Mouse (Mus musculus): ENCODE measurements around the gene Wbp1. TPM values are rescaled to one million over a fixed set of nuclear protein-coding genes. Genes with fewer than 3 reads are reported as not detected.
"Not testable (repeated sequence)": the region's sequence is repeated elsewhere in the genome, so short reads cannot be mapped to it uniquely, and the experiment has no call there.

Wbp1 gene
- polyA plus RNA-seq, 1 experiment from 2014 or later: 157 TPM

DNA sequence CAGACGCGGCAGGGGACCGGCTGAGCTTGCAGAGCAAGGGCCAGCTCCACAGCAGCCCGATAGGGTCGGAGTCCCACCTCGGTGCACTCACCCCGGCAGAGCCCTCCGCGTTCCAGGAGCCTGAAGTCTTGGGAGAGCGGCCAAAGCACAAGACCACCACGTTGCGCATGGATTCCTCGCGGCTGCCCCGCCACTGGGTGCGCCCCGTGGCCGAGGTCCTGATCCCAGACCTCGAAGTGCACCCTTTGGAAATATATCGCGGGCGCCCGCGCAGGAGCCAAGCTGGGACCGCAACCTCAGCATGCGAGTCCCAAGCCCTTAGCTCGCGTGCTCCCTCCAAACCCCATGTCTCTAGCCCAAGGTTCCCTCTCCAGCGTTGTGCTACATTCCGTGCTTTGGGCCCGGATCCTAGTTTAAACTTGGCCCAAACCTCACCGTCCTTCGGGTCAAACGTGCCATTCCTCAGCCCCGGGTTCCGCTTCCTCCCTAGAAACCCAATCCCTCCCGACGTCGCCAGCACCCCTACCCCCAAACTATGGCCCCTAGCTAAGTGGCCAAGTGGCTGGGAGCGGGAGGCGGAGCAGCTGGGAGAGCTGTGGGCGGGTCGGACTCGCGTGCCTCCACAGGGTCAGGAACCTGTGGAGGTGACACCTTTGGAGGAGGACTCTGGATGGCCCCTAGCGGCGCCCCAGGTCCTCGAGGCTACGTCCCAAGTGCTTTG lies 40.7 kb upstream of the Wbp1 start:
- Histone ChIP-seq H3K4me1 (ENCODE audit: control insufficient read depth, insufficient read depth, low read length) (peaks cover 20% of the 10 kb centered on the region), H3K9ac (replicated peaks; ENCODE audit: low read length) (0 out of 2 replicates have a peak overlapping the region, but pooled peaks have one; percentile 16), H3K9me3 (ENCODE audit: control insufficient read depth, low read length) (no peaks in the 10 kb centered on the region), H3K27me3 (ENCODE audit: control insufficient read depth, insufficient read depth, low read length) (peaks cover 36% of the 10 kb centered on the region), H3K27ac (replicated peaks; ENCODE audit: low read depth, low read length) (no peak overlapping the region), H3K4me2 (ENCODE audit: low read length) (peak overlapping the region; percentile 37), H3K4me3 (replicated peaks; ENCODE audit: low read depth, low read length) (peak overlapping the region; percentile 25), H3K36me3 (ENCODE audit: control insufficient read depth, insufficient read depth, low read length) (no peaks in the 10 kb centered on the region)
- WGBS: under 1% methylated on average over 49 of the region's 49 CpGs
- ATAC-seq (ENCODE audit: low FRiP score, low TSS enrichment) (no peak), DNase-seq (peak; percentile 17)

DNA sequence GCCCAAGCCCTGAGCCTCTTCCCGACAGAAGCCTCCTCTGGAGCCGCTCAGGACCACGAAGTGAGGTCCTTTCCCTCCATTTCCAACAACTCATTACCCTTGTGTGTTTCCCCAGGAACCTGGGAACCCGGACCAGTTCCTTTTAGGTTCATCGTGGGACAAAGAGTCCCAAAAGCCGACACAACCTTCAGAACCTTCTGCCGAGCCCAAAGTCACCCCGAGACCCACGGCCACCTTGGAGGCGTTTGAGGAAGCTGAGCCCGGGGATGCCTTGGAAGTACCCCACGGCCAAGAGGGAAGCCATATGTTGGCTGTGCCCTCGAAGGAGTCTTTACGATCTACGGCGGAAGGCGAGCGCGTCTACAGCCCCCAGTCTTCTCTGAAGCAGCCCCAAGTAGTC lies 40.1 kb upstream of the Wbp1 start:
- Histone ChIP-seq H3K4me3 (replicated peaks; ENCODE audit: low read depth, low read length) (peak overlapping the region; percentile 25), H3K9me3 (ENCODE audit: control insufficient read depth, low read length) (no peaks in the 10 kb centered on the region), H3K27me3 (ENCODE audit: control insufficient read depth, insufficient read depth, low read length) (peaks cover 36% of the 10 kb centered on the region), H3K4me2 (ENCODE audit: low read length) (peak overlapping the region; percentile 37), H3K36me3 (ENCODE audit: control insufficient read depth, insufficient read depth, low read length) (no peaks in the 10 kb centered on the region), H3K9ac (replicated peaks; ENCODE audit: low read length) (no peak overlapping the region), H3K27ac (replicated peaks; ENCODE audit: low read depth, low read length) (no peak overlapping the region), H3K4me1 (ENCODE audit: control insufficient read depth, insufficient read depth, low read length) (peaks cover 18% of the 10 kb centered on the region)
- DNase-seq (no peak), ATAC-seq (ENCODE audit: low FRiP score, low TSS enrichment) (no peak)
- 7% methylated on average over 19 of the region's 19 CpGs for WGBS

DNA sequence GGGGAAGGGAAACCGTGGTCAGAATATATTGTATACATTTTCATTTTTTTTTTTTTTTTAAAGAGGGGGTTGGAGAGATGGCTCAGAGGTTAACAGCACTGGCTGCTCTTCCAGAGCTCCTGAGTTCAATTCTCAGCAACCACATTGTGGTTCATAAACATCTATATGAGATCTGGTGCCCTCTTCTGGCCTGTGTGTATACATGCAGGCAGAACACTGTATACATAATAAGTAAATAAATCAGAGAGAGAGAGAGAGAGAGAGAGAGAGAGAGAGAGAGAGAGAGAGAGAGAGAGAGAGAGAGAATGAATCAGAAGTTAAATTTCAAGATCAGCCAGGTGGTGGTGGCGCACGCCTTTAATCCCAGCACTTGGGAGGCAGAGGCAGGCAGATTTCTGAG lies 38.1 kb upstream of the Wbp1 start:
- not testable (repeated sequence) for H3K4me2 ChIP-seq (ENCODE audit: low read length); H3K9me3 ChIP-seq (ENCODE audit: control insufficient read depth, low read length); H3K4me3 ChIP-seq (replicated peaks; ENCODE audit: low read depth, low read length); H3K27ac ChIP-seq (replicated peaks; ENCODE audit: low read depth, low read length); ATAC-seq (ENCODE audit: low FRiP score, low TSS enrichment); H3K9ac ChIP-seq (replicated peaks; ENCODE audit: low read length); H3K36me3 ChIP-seq (ENCODE audit: control insufficient read depth, insufficient read depth, low read length)
- DNase-seq: peak; percentile 87
- peaks cover 24% of the 10 kb centered on the region for H3K4me1 ChIP-seq (ENCODE audit: control insufficient read depth, insufficient read depth, low read length)
- H3K27me3 ChIP-seq (ENCODE audit: control insufficient read depth, insufficient read depth, low read length): peaks cover 36% of the 10 kb centered on the region
- WGBS: 24% methylated on average over 3 of the region's 3 CpGs

DNA sequence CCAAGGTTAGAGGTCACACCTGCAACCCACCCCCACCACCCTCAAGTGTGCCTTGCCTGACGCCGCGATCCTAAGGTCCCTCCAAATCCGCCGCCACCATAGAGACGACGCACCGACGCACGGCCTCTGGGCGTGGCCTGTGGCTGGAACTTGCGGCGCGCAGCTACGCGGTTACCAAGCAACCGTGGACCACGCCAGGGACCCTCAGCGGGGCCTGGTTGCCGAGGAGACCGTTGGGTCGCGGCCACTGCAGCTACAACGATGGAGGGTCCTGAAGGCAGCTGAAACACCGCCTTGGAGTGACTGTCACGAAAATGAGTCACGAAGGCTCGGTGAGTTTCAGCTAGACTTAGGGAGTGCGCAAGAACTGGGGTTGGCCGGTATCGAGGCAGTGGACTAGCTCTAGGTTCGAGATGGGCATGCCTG lies 34.9 kb upstream of the Wbp1 start, which contains the start of the genes Wdr54 and 1700003E16Rik:
Gene Wdr54 (minus strand): TSS at position 139 of the 426 bp plus-strand sequence.
Gene 1700003E16Rik (plus strand): TSS at position 146 of the 426 bp plus-strand sequence.
- Histone ChIP-seq H3K9me3 (ENCODE audit: control insufficient read depth, low read length) (no peaks in the 10 kb centered on the region), H3K27me3 (ENCODE audit: control insufficient read depth, insufficient read depth, low read length) (peaks cover 14% of the 10 kb centered on the region), H3K9ac (replicated peaks; ENCODE audit: low read length) (peak within 1 kb of the TSS; percentile 64), H3K4me2 (ENCODE audit: low read length) (peak within 1 kb of the TSS; percentile 81), H3K4me1 (ENCODE audit: control insufficient read depth, insufficient read depth, low read length) (peaks cover 15% of the 10 kb centered on the region), H3K4me3 (replicated peaks; ENCODE audit: low read depth, low read length) (peak within 1 kb of the TSS; percentile 55), H3K36me3 (ENCODE audit: control insufficient read depth, insufficient read depth, low read length) (peaks cover 14% of the 10 kb centered on the region), H3K27ac (replicated peaks; ENCODE audit: low read depth, low read length) (peak within 1 kb of the TSS; percentile 13; the same call in 1 of the 2 replicates)
- under 1% methylated on average over 32 of the region's 32 CpGs for WGBS
- ATAC-seq (ENCODE audit: low FRiP score, low TSS enrichment) (peak; percentile 89), DNase-seq (peak; percentile 95)

DNA sequence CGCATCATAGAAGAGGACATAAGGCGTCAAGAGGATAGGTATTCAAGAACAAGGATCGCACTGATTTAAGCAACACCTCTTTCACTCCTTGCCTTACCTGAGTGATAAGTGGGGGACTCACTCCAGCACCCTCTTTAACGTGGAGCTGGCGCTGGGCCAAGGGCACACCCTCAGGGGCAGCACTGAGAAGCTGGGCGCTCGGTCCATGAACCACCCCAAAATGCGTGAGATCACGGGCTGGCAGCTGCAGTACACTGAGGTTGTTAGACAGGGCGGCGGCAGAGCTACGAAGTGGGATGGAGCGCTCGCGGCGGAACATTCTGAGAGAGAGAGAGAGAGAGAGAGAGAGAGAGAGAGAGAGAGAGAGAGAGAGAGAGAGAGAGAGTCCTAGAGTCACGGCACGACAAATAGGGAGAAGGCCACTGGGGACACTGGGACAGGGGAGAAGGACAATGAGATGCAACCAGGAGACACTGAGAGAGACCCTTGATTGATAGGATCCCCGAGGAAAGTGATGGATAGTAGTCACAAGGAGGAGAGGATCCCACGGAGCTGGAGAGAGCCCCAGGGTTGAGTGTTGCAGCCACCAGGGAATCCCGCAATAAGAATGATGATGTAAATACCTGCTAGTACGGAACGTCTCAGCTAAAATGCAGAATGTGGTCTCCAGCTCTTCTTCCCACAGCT lies 34.3 kb upstream of the Wbp1 start:
- Histone ChIP-seq H3K27ac (replicated peaks; ENCODE audit: low read depth, low read length) (peak overlapping the region; percentile 13; the same call in 1 of the 2 replicates), H3K9ac (replicated peaks; ENCODE audit: low read length) (peak overlapping the region; percentile 64), H3K9me3 (ENCODE audit: control insufficient read depth, low read length) (no peaks in the 10 kb centered on the region), H3K4me3 (replicated peaks; ENCODE audit: low read depth, low read length) (peak overlapping the region; percentile 55), H3K36me3 (ENCODE audit: control insufficient read depth, insufficient read depth, low read length) (peaks cover 14% of the 10 kb centered on the region), H3K27me3 (ENCODE audit: control insufficient read depth, insufficient read depth, low read length) (peaks cover 8% of the 10 kb centered on the region), H3K4me2 (ENCODE audit: low read length) (peak overlapping the region; percentile 81), H3K4me1 (ENCODE audit: control insufficient read depth, insufficient read depth, low read length) (peaks cover 15% of the 10 kb centered on the region)
- ATAC-seq (ENCODE audit: low FRiP score, low TSS enrichment): no peak; the same call in 1 of the 2 replicates
- no peak for DNase-seq
- WGBS: 7% methylated on average over 23 of the region's 23 CpGs

DNA sequence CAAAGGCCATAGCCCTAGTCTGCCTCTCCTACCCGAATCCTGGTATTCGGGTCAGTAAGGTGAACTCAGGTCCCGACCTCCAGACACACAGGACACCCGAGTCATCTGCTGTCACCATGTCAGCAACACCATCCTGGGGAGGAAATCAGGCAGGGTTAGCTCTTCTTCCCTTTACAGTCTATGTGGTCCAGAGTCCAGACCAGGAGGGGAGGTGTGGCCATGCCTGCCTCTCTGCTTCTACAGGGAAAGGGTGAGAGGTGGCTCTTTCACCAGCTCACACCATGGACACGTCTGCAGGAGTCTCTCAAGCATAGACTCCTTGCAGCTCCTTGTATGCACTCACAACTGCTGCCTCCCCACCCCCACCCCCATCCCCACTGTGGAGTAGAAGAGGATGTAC lies 32.1 kb upstream of the Wbp1 start:
- peaks cover 14% of the 10 kb centered on the region for H3K36me3 ChIP-seq (ENCODE audit: control insufficient read depth, insufficient read depth, low read length)
- WGBS: 79% methylated on average over 5 of the region's 5 CpGs
- peaks cover 15% of the 10 kb centered on the region for H3K4me1 ChIP-seq (ENCODE audit: control insufficient read depth, insufficient read depth, low read length)
- DNase-seq (no peak), ATAC-seq (ENCODE audit: low FRiP score, low TSS enrichment) (no peak)
- H3K9ac ChIP-seq (replicated peaks; ENCODE audit: low read length): 0 out of 2 replicates have a peak overlapping the region, but pooled peaks have one; percentile 9
- H3K4me2 ChIP-seq (ENCODE audit: low read length): no peak overlapping the region
- no peaks in the 10 kb centered on the region for H3K9me3 ChIP-seq (ENCODE audit: control insufficient read depth, low read length)
- no peak overlapping the region for H3K27ac ChIP-seq (replicated peaks; ENCODE audit: low read depth, low read length)
- H3K27me3 ChIP-seq (ENCODE audit: control insufficient read depth, insufficient read depth, low read length): no peaks in the 10 kb centered on the region
- no peak overlapping the region for H3K4me3 ChIP-seq (replicated peaks; ENCODE audit: low read depth, low read length)

DNA sequence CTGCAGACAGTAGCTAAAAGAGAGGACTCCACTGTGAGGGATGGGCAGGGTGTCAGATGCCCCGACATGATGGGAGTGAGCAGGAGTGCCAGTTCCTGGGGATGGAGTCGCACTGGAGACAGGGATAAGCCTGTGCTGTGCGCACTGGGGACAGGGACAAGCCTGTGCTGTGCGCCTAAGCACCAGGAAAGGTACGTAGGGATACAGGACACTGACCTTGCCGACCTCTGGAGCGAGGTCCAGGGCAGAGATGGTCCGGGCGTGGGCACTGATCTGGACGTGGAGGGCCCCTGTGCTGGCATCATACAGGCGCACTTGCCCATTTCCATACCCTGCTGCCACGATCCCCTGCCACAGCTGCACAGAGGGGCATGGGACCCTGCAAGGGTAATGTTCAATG lies 31.7 kb upstream of the Wbp1 start:
- Histone ChIP-seq H3K27ac (replicated peaks; ENCODE audit: low read depth, low read length) (no peak overlapping the region), H3K4me1 (ENCODE audit: control insufficient read depth, insufficient read depth, low read length) (peaks cover 15% of the 10 kb centered on the region), H3K9me3 (ENCODE audit: control insufficient read depth, low read length) (no peaks in the 10 kb centered on the region), H3K4me3 (replicated peaks; ENCODE audit: low read depth, low read length) (no peak overlapping the region), H3K27me3 (ENCODE audit: control insufficient read depth, insufficient read depth, low read length) (no peaks in the 10 kb centered on the region), H3K36me3 (ENCODE audit: control insufficient read depth, insufficient read depth, low read length) (peaks cover 17% of the 10 kb centered on the region), H3K9ac (replicated peaks; ENCODE audit: low read length) (0 out of 2 replicates have a peak overlapping the region, but pooled peaks have one; percentile 9), H3K4me2 (ENCODE audit: low read length) (no peak overlapping the region)
- ATAC-seq (ENCODE audit: low FRiP score, low TSS enrichment) (no peak), DNase-seq (no peak)
- 88% methylated on average over 12 of the region's 12 CpGs for WGBS

DNA sequence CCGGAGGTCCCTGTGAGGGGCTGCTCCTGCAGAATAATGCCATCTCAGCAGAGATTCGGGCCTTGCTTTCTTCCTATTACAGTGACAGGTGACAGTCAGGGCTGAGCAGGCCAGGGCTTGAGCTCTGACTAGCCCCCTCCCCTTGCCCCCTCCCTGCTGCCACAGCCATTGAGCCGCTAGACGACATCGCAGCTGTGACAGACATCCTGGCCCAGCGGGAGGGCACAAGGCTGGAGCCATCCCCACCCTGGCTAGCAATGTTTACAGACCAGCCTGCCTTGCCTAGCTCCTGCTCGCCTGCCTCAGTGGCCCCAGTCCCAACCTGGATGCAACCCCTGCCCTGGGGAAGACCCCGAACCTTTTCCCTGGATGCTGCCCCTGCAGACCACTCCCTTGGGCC lies 30.4 kb upstream of the Wbp1 start:
- H3K27me3 ChIP-seq (ENCODE audit: control insufficient read depth, insufficient read depth, low read length): no peaks in the 10 kb centered on the region
- peaks cover 14% of the 10 kb centered on the region for H3K4me1 ChIP-seq (ENCODE audit: control insufficient read depth, insufficient read depth, low read length)
- ATAC-seq (ENCODE audit: low FRiP score, low TSS enrichment): no peak
- DNase-seq: no peak
- H3K9me3 ChIP-seq (ENCODE audit: control insufficient read depth, low read length): no peaks in the 10 kb centered on the region
- WGBS: 20% methylated on average over 8 of the region's 8 CpGs
- H3K36me3 ChIP-seq (ENCODE audit: control insufficient read depth, insufficient read depth, low read length): peaks cover 18% of the 10 kb centered on the region
- no peak overlapping the region for H3K9ac ChIP-seq (replicated peaks; ENCODE audit: low read length)
- H3K27ac ChIP-seq (replicated peaks; ENCODE audit: low read depth, low read length): no peak overlapping the region
- H3K4me3 ChIP-seq (replicated peaks; ENCODE audit: low read depth, low read length): no peak overlapping the region
- H3K4me2 ChIP-seq (ENCODE audit: low read length): peak overlapping the region; percentile 6; the same call in 1 of the 2 replicates
